Mouse (Mus musculus): ENCODE data around the gene Rbm19.

- TF ChIP-seq CTCF (IDR thresholded peaks at IDR 0.05; ENCODE audit: extremely low read depth, insufficient read depth, insufficient read length, insufficient replicate concordance): no peak
- TF ChIP-seq POLR2A (IDR thresholded peaks at IDR 0.05; ENCODE audit: low read depth, low read length): no peak
Measured at GRCm38 (mm10) chr5:120146051-120146385, 29.8 kb downstream of the Rbm19 start.
